Mouse (Mus musculus): ENCODE data around the gene Nupr1. TPM values are rescaled to one million over a fixed set of nuclear protein-coding genes. Genes with fewer than 3 reads are reported as not detected.

Nupr1 gene
- total and polyA plus RNA-seq, 3 experiments: 1.8 to 11.0 TPM; not detected in 1

DNA sequence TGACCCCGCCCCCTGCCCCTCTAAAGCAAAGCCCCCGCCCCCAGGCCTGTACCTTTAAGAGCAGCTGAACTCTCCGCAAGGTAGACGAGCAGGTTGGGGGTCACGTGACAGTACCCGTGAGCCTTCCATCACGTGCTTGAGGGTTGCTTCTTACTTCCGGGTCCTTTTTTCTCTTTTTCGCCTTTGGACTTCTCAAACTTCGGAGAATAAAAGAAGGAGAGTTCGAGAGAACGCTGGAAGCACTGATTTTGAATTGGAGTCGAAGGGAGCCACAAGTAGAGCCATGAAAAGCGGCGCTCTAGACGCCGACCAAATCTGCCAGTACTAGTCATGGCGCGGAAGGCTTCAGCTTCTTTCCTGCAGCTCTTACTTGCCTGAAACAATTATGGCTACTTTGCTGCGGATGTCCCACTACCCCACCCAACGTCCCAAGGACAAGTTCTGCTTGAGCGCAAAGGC, 47.4 kb downstream of the Nupr1 start (continued):
- no peak for TF ChIP-seq POLR2AphosphoS2 (IDR thresholded peaks at IDR 0.05; ENCODE audit: low read length)
- no peak for TF ChIP-seq ZKSCAN1 (IDR thresholded peaks at IDR 0.05; ENCODE audit: low read depth, low read length)
- TF ChIP-seq TCF12 (IDR thresholded peaks at IDR 0.05; ENCODE audit: low read depth, low read length): 0 out of 2 replicates have a peak, but pooled peaks have one; percentile 13
- no peak for TF ChIP-seq ZNF384 (IDR thresholded peaks at IDR 0.05; ENCODE audit: low read depth, low read length)
- TF ChIP-seq HCFC1 (IDR thresholded peaks at IDR 0.05; ENCODE audit: low read depth, low read length): peak; percentile 91
- TF ChIP-seq MYC (IDR thresholded peaks at IDR 0.05; ENCODE audit: low read depth, low read length): peak; percentile 84
- TF ChIP-seq TBP (IDR thresholded peaks at IDR 0.05; ENCODE audit: low read depth, low read length): peak; percentile 87
- peak; percentile 98 for TF ChIP-seq USF1 (IDR thresholded peaks at IDR 0.05; ENCODE audit: low read depth, low read length)
- TF ChIP-seq CTCF (IDR thresholded peaks at IDR 0.05 in 2 of 3, conservative IDR thresholded peaks at IDR 0.05 in 1 of 3; ENCODE audit: control insufficient read depth in 1 of 3, insufficient read depth in 1 of 3, low read depth in 2 of 3, low read length in 3 of 3, poor library complexity in 1 of 3, severe bottlenecking in 1 of 3): no peak
- peak; percentile 97 for TF ChIP-seq SIN3A (IDR thresholded peaks at IDR 0.05; ENCODE audit: low read length)
- TF ChIP-seq BHLHE40 (IDR thresholded peaks at IDR 0.05; ENCODE audit: borderline replicate concordance, low read depth, low read length): peak; percentile 92

DNA sequence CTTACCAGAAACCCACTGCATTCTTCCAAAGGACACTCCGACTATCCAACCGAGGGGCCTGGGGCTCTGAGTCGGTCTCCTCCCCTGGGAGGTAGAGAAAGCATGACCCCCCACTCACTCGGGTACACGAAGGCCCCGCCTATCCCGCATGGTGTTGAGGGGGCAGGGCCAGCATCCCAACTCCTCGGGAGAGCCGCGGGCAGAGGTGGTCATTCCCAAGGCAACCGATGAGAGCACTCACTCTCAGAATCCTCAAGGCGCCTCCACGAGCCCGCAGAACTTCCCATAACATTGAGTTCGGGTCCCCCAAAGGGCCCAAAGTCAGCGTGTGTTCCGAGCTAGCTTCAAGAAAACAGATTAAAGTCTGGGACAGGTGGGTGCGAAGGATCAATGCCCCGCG, 47.9 kb downstream of the Nupr1 start:
- peaks cover 0 to 20% of the 10 kb centered on the region in 2 experiments; a peak in 2 of 4 replicates for H3K36me3 ChIP-seq (ENCODE audit: control insufficient read depth in 1 of 2, insufficient read depth in 2 of 2, low read length in 2 of 2)
- TF ChIP-seq CHD1 (IDR thresholded peaks at IDR 0.05; ENCODE audit: low read depth, low read length) (0 out of 2 replicates have a peak, but pooled peaks have one; percentile 62), ZC3H11A (IDR thresholded peaks at IDR 0.05; ENCODE audit: low read depth, low read length) (no peak)
- no peak for DNase-seq (ENCODE audit: low read depth, low spot score)
- peaks cover 3% of the 10 kb centered on the region; the same call in 1 of the 2 replicates for H3K79me2 ChIP-seq (ENCODE audit: control insufficient read depth, insufficient read depth, low read length, poor library complexity)
- no peaks in the 10 kb centered on the region for H3K9me3 ChIP-seq (replicated peaks; ENCODE audit: insufficient read depth, low read length)
- peak overlapping the region; percentile 74 for H3K9ac ChIP-seq (ENCODE audit: control insufficient read depth, low read depth, low read length, poor library complexity, severe bottlenecking)
- peak overlapping the region; percentile 48 to 82 for H3K4me3 ChIP-seq (ENCODE audit: control insufficient read depth in 1 of 2, insufficient read depth in 1 of 2, low read depth in 2 of 2, low read length in 2 of 2)
- peaks cover 7 to 34% of the 10 kb centered on the region in 2 experiments for H3K4me1 ChIP-seq (ENCODE audit: control insufficient read depth in 1 of 2, insufficient read depth in 2 of 2, low read length in 2 of 2)
- H3K27me3 ChIP-seq (ENCODE audit: control insufficient read depth in 1 of 2, insufficient read depth in 2 of 2, low read length in 2 of 2): no peaks in the 10 kb centered on the region
- H3K27ac ChIP-seq (ENCODE audit: control insufficient read depth, low read depth, low read length): peak overlapping the region; percentile 33; the same call in 1 of the 2 replicates

DNA sequence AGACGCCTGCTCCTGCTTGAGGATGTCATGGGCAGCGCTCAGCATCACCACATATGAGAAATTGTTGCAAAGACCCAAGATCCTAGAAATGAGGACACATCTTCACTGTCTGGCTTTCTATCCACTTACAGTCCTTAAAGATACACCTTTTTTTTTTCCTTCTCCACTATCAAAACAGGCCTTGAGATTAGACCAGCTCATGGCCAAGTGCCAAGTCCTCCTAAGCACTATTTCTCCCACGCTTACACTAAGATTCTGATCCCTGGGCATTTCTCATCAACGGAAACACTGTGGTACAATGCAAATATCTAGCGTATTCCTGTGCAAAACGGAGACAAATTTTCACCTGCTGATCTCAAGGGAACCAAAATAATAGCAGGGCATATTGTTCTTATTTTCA, 49.0 kb downstream of the Nupr1 start:
- Histone ChIP-seq H3K9me3 (replicated peaks; ENCODE audit: insufficient read depth, low read length) (no peaks in the 10 kb centered on the region), H3K27me3 (ENCODE audit: control insufficient read depth in 1 of 2, insufficient read depth in 2 of 2, low read length in 2 of 2) (no peaks in the 10 kb centered on the region), H3K79me2 (ENCODE audit: control insufficient read depth, insufficient read depth, low read length, poor library complexity) (peaks cover 3% of the 10 kb centered on the region; the same call in 1 of the 2 replicates), H3K27ac (ENCODE audit: control insufficient read depth, low read depth, low read length) (peak overlapping the region; percentile 36; the same call in 1 of the 2 replicates), H3K36me3 (ENCODE audit: control insufficient read depth in 1 of 2, insufficient read depth in 2 of 2, low read length in 2 of 2) (peaks cover 0 to 20% of the 10 kb centered on the region in 2 experiments; a peak in 2 of 4 replicates), H3K4me1 (ENCODE audit: control insufficient read depth in 1 of 2, insufficient read depth in 2 of 2, low read length in 2 of 2) (peaks cover 7 to 34% of the 10 kb centered on the region in 2 experiments), H3K4me3 (ENCODE audit: control insufficient read depth in 1 of 2, insufficient read depth in 1 of 2, low read depth in 2 of 2, low read length in 2 of 2) (peak overlapping the region in 1 of 2 experiments; percentile 13; a peak in 1 of 4 replicates), H3K9ac (ENCODE audit: control insufficient read depth, low read depth, low read length, poor library complexity, severe bottlenecking) (no peak overlapping the region)
- TF ChIP-seq EP300 (IDR thresholded peaks at IDR 0.05; ENCODE audit: low read depth in 1 of 2, low read length in 2 of 2) (peak; percentile 26 to 27; a peak in 1 of 4 replicates), CHD2 (IDR thresholded peaks at IDR 0.05; ENCODE audit: low read length) (no peak), ZMIZ1 (IDR thresholded peaks at IDR 0.05; ENCODE audit: low read depth, low read length) (no peak), HCFC1 (IDR thresholded peaks at IDR 0.05; ENCODE audit: low read depth, low read length) (no peak), GABPA (IDR thresholded peaks at IDR 0.05; ENCODE audit: low read depth, low read length) (no peak), SIN3A (IDR thresholded peaks at IDR 0.05; ENCODE audit: low read length) (peak; percentile 37; the same call in 1 of the 2 replicates), MAFK (IDR thresholded peaks at IDR 0.05; ENCODE audit: borderline replicate concordance, low read depth, low read length) (no peak), ETS1 (IDR thresholded peaks at IDR 0.05; ENCODE audit: low read depth, low read length) (peak; percentile 37; the same call in 1 of the 2 replicates), POLR2AphosphoS5 (IDR thresholded peaks at IDR 0.05; ENCODE audit: borderline replicate concordance, low read depth, low read length) (no peak), NELFE (IDR thresholded peaks at IDR 0.05; ENCODE audit: low read depth, low read length) (no peak), GATA1 (IDR thresholded peaks at IDR 0.05; ENCODE audit: low read depth, low read length) (peak; percentile 79), SMC3 (IDR thresholded peaks at IDR 0.05; ENCODE audit: low read depth, low read length) (no peak), ZNF384 (IDR thresholded peaks at IDR 0.05; ENCODE audit: low read depth, low read length) (peak; percentile 92)
- DNase-seq (ENCODE audit: low read depth, low spot score): peak; percentile 68

Measured in MEL (cell line).